Comparison of ENCODE assay signal across 8 mouse cellular contexts in the genomic region with DNA sequence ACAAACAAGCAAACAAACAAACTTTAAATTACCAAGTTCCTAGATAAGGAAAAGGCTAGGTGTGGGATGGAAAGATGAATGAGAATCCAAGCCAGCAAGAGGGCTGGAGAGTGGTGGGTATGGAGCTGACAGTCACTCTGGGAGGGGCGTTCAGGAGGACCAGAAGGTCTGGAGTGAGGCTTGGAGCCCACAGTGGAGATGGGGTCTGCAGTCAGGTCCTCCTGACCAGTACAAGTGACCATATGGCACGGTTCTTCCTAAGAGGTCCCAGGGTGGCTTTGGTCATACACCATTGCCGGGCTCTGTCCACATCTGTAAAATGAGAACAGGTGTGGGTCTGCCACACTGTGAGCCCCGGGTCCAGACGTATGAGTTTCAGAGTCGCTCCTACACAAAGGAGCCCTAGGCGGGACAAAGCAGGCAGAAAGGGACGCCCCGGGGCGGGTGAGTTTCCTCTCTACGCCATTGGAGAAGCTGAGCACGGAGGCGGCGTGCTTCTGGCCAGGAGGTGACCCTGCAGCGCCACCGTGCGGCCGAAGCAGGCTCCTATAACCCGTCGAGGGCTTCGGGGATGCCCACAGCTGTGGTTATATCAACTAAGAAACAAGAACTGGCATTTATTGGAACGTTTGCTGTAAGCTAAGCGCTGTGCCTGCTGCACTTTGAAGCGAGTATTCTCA. TPM values are rescaled to one million over a fixed set of nuclear protein-coding genes. Genes with fewer than 3 reads are reported as not detected.
DNase-seq lines count a peak whose midpoint lies in the region; ATAC-seq lines count a peak whose summit lies in the region.

No protein-coding gene starts in this region.

- ATAC-seq in hindbrain, embryonic 13.5 days (ENCODE audit: low FRiP score), result peak; percentile 95

- peak overlapping the region; percentile 55 for H3K4me2 ChIP-seq in hindbrain, embryonic 13.5 days

- peak overlapping the region; percentile 31 for H3K4me3 ChIP-seq in hindbrain, embryonic 13.5 days

- no peaks in the 10 kb centered on the region for H3K9me3 ChIP-seq in hindbrain, embryonic 13.5 days

- H3K4me1 ChIP-seq in hindbrain, embryonic 13.5 days (replicated peaks), result peaks cover 19% of the 10 kb centered on the region

- no peaks in the 10 kb centered on the region for H3K27me3 ChIP-seq in hindbrain, embryonic 13.5 days

- peak overlapping the region; percentile 62 for H3K9ac ChIP-seq in hindbrain, embryonic 13.5 days

- peak; percentile 90 for DNase-seq in R1 (ENCODE audit: low read depth, low spot score)
- DNase-seq in cerebellum, postnatal 14 days, result peak; percentile 95 to 97
- DNase-seq in frontal cortex, postnatal 14 days (ENCODE audit: low spot score in 2 of 2), result peak; percentile 82 to 93
- DNase-seq in layer of hippocampus, postnatal 14 days (ENCODE audit: low spot score in 2 of 2), result peak; percentile 92 to 94
- peak; percentile 96 for DNase-seq in lung, postnatal 10 days
- DNase-seq in ovary, postnatal 36 days (ENCODE audit: low spot score), result peak; percentile 93
- peak; percentile 97 for DNase-seq in thymus, postnatal 14 days

- 0 out of 2 replicates have a peak, but pooled peaks cover 4% of the 10 kb centered on the region for H3K36me3 ChIP-seq in hindbrain, embryonic 13.5 days

- no peak overlapping the region; the same call in 1 of the 2 replicates for H3K27ac ChIP-seq in hindbrain, embryonic 13.5 days

- WGBS in hindbrain, embryonic 13.5 days, result 2% methylated on average over 24 of the region's 24 CpGs

RNA-seq across cellular contexts. Expression of a gene that starts 1.1 kb away (rescaled TPM):
- polyA plus RNA-seq in hindbrain, embryonic 13.5 days (2015; fragmentation: Nextera tagmentation; extraction: Ambion mirVana), result not detected in 2 replicates
- not detected for total RNA-seq in layer of hippocampus, postnatal 14 days (2021)

RNA-seq across cellular contexts. Expression of a gene that starts 22.1 kb away (rescaled TPM):
- polyA plus RNA-seq in hindbrain, embryonic 13.5 days (2015; fragmentation: Nextera tagmentation; extraction: Ambion mirVana), result 320 and 330 TPM in 2 replicates
- total RNA-seq in layer of hippocampus, postnatal 14 days (2021), result 100 to 1,000 TPM; 289 to 299 TPM

RNA-seq across cellular contexts. Expression of a gene that starts 25.0 kb away (rescaled TPM):
- polyA plus RNA-seq in hindbrain, embryonic 13.5 days (2015; fragmentation: Nextera tagmentation; extraction: Ambion mirVana), result 48.5 TPM in 2 replicates
- total RNA-seq in layer of hippocampus, postnatal 14 days (2021), result 1 to 10 TPM; 1.6 to 1.7 TPM
